Mouse (Mus musculus) midbrain, embryonic 16.5 days (tissue): ENCODE data around the gene Phyh. TPM values are rescaled to one million over a fixed set of nuclear protein-coding genes. Genes with fewer than 3 reads are reported as not detected.

Experiments
- ATAC-seq: fragments of 200-750 bp; cut with Nextera tagmentation; 2 replicates; pipeline ENCODE4 v1.8.0; 2017; ENCODE audit warnings: moderate TSS enrichment
- H3K27ac ChIP-seq: fragments of 300-500 bp; sonication (generic); 2 replicates; pipeline ENCODE4 v1.5.1; 2014; ENCODE audit warnings: mild to moderate bottlenecking, low read length, mixed read lengths
- H3K27me3 ChIP-seq: fragments of 300-500 bp; sonication (generic); 2 replicates; pipeline ENCODE4 v1.6.1; 2014; ENCODE audit warnings: low read depth, low read length, mixed read lengths; ENCODE audit not compliant: control insufficient read depth, insufficient read depth
- H3K36me3 ChIP-seq: fragments of 300-500 bp; sonication (generic); 2 replicates; pipeline ENCODE4 v1.6.1; 2014; ENCODE audit warnings: mild to moderate bottlenecking, low read length, moderate library complexity, mixed read lengths; ENCODE audit not compliant: control insufficient read depth, insufficient read depth
- H3K4me1 ChIP-seq: fragments of 300-500 bp; sonication (generic); 2 replicates; pipeline ENCODE4 v1.6.1; 2014; ENCODE audit warnings: mild to moderate bottlenecking, low read length, mixed read lengths; ENCODE audit not compliant: control insufficient read depth, insufficient read depth
- H3K4me2 ChIP-seq: fragments of 300-500 bp; sonication (generic); 2 replicates; pipeline ENCODE4 v1.6.1; 2014; ENCODE audit warnings: mild to moderate bottlenecking, low read length, mixed read lengths
- H3K4me3 ChIP-seq: fragments of 300-500 bp; sonication (generic); 2 replicates; pipeline ENCODE4 v1.5.1; 2014; ENCODE audit warnings: low read depth, mild to moderate bottlenecking, low read length, moderate library complexity, mixed read lengths
- H3K9ac ChIP-seq: fragments of 300-500 bp; sonication (generic); 2 replicates; pipeline ENCODE4 v1.6.1; 2014; ENCODE audit warnings: low read depth, low read length, mixed read lengths
- H3K9me3 ChIP-seq: fragments of 300-500 bp; sonication (generic); replicated peaks from 2 replicates; pipeline ENCODE4 v1.6.1; 2014; ENCODE audit warnings: mild to moderate bottlenecking, low read length, mixed read lengths; ENCODE audit not compliant: control insufficient read depth, poor library complexity, severe bottlenecking
- WGBS: fragments of 180-500 bp; shearing (Covaris S2); extraction: QIAGEN DNeasy Blood & Tissue Kit; methylation state at CpG from one replicate; pipeline ENCODE4 v1.1.7; 2014; 5-methylcytosine and 5-hydroxymethylcytosine counted together
- polyA plus RNA-seq: library from polyadenylated mRNA; unstranded; fragments of >200 nt; fragmentation: Nextera tagmentation; extraction: Ambion mirVana; gene quantifications from 2 replicates; pipeline ENCODE4 v1.2.1, GENCODE M21; 2015

Gene Phyh
- polyA plus RNA-seq, 1 experiment from 2014 or later = 99.9 TPM

GRCm38 (mm10) chr2:4978091-4978490, 59.3 kb downstream of the Phyh start:
- Histone ChIP-seq H3K9ac (no peak overlapping the region), H3K27ac (no peak overlapping the region), H3K4me2 (no peak overlapping the region), H3K9me3 (no peaks in the 10 kb centered on the region), H3K36me3 (no peaks in the 10 kb centered on the region), H3K27me3 (no peaks in the 10 kb centered on the region), H3K4me1 (no peaks in the 10 kb centered on the region), H3K4me3 (no peak overlapping the region)
- ATAC-seq = no peak
- WGBS = 29% methylated on average over 8 of the region's 8 CpGs

- WGBS = 21% methylated on average over 5 of the region's 5 CpGs
- no peaks in the 10 kb centered on the region for H3K36me3 ChIP-seq
- H3K4me3 ChIP-seq = no peak overlapping the region
- no peak overlapping the region for H3K27ac ChIP-seq
- ATAC-seq = no peak
- H3K4me2 ChIP-seq = no peak overlapping the region
- no peaks in the 10 kb centered on the region for H3K4me1 ChIP-seq
- no peaks in the 10 kb centered on the region for H3K27me3 ChIP-seq
- H3K9me3 ChIP-seq = no peaks in the 10 kb centered on the region
- H3K9ac ChIP-seq = no peak overlapping the region
Observed at GRCm38 (mm10) chr2:4983987-4984386, 65.2 kb downstream of the Phyh start.

GRCm38 (mm10) chr2:4985000-4985399, 66.2 kb downstream of the Phyh start:
- Histone ChIP-seq H3K9ac (no peak overlapping the region), H3K4me2 (no peak overlapping the region), H3K4me3 (no peak overlapping the region), H3K4me1 (no peaks in the 10 kb centered on the region), H3K36me3 (no peaks in the 10 kb centered on the region), H3K27me3 (no peaks in the 10 kb centered on the region), H3K9me3 (no peaks in the 10 kb centered on the region), H3K27ac (no peak overlapping the region)
- no peak for ATAC-seq
- 81% methylated on average over 6 of the region's 6 CpGs for WGBS

DNA sequence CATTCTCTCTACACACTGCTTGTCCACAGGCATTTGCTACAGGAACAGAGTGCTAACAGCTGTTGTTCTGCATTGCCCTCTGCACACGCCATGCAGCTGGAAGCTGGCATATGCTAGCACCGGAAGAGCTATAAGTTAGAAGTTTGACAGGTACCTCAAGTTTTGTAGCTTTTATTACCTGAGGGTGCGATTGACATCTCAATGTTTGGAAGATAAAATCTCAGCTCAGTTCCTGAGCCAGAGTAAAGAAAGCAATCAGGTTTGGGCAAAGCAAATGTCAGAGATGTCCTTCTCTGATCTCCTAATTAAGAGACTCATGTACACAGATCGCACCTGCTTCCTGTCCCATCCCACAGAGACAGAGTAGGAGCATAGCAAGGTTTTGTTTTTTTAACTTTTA, 68.0 kb downstream of the Phyh start:
- H3K9me3 ChIP-seq = no peaks in the 10 kb centered on the region
- H3K4me2 ChIP-seq = no peak overlapping the region
- H3K4me1 ChIP-seq = no peaks in the 10 kb centered on the region
- H3K36me3 ChIP-seq = no peaks in the 10 kb centered on the region
- no peak overlapping the region for H3K9ac ChIP-seq
- no peak overlapping the region for H3K27ac ChIP-seq
- no peak for ATAC-seq
- 96% methylated on average over 4 of the region's 4 CpGs for WGBS
- H3K27me3 ChIP-seq = no peaks in the 10 kb centered on the region
- H3K4me3 ChIP-seq = no peak overlapping the region

DNA sequence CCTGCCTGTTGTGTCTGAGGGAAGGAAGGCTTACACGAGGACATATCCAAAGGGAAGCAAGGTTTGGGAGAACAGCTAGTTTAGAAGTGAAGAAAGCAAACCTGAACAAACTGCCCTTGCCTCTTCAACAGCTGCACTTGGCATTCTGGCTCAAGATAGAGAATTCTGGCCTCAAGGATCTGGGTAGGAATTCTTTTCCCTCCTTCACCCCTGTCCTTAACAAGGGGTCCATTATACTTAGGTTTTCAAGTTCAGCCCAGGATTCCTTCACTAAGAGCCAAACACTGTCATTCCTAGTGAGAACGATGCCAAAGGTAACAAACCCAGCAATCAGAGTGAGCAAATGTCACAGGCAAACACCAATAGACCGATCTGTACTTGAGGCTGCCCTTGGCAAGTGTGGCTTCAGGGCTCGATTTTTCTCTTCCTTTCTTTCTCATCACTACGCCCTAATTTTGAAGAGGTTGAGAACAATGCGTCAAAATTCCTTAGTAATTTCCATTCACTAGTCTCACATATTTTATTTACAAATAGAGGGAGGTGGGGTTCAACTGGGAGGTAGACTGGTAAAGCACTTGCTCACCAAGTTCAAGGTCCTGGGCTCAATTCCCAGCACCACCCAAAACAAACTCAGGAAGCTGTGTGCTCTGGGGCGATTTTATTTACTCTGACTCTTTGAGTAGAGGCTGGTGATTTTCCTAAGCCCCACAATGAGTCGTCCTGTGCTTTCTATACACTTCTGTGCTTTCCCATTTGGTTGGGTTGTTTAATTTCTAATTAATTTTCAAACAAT, 68.8 kb downstream of the Phyh start:
- 83% methylated on average over 8 of the region's 8 CpGs for WGBS
- Histone ChIP-seq H3K27me3 (no peaks in the 10 kb centered on the region), H3K9me3 (no peaks in the 10 kb centered on the region), H3K27ac (no peak overlapping the region), H3K4me1 (no peaks in the 10 kb centered on the region), H3K36me3 (no peaks in the 10 kb centered on the region), H3K9ac (no peak overlapping the region), H3K4me2 (no peak overlapping the region), H3K4me3 (no peak overlapping the region)
- ATAC-seq = no peak

Other genes starting within 250 kb of the Phyh start
- gene Bend7, start 201.2 kb upstream of the Phyh start, polyA plus RNA-seq = 6.0 and 6.2 TPM in 2 replicates
- gene Sephs1, start 37.5 kb upstream of the Phyh start, polyA plus RNA-seq = 50.9 and 52.7 TPM in 2 replicates
- 0.33 and 0.81 TPM in 2 replicates for gene Ucma, start 57.1 kb downstream of the Phyh start, polyA plus RNA-seq
- gene Mcm10, start 93.8 kb downstream of the Phyh start, polyA plus RNA-seq = 3.0 and 3.4 TPM in 2 replicates
- gene Optn, start 145.0 kb downstream of the Phyh start, polyA plus RNA-seq = 18.0 and 24.3 TPM in 2 replicates
- gene Ccdc3, start 218.8 kb downstream of the Phyh start, polyA plus RNA-seq = 6.0 and 6.6 TPM in 2 replicates